Mouse (Mus musculus): Measurements from ENCODE around the gene Plgrkt.

Plgrkt gene

DNA sequence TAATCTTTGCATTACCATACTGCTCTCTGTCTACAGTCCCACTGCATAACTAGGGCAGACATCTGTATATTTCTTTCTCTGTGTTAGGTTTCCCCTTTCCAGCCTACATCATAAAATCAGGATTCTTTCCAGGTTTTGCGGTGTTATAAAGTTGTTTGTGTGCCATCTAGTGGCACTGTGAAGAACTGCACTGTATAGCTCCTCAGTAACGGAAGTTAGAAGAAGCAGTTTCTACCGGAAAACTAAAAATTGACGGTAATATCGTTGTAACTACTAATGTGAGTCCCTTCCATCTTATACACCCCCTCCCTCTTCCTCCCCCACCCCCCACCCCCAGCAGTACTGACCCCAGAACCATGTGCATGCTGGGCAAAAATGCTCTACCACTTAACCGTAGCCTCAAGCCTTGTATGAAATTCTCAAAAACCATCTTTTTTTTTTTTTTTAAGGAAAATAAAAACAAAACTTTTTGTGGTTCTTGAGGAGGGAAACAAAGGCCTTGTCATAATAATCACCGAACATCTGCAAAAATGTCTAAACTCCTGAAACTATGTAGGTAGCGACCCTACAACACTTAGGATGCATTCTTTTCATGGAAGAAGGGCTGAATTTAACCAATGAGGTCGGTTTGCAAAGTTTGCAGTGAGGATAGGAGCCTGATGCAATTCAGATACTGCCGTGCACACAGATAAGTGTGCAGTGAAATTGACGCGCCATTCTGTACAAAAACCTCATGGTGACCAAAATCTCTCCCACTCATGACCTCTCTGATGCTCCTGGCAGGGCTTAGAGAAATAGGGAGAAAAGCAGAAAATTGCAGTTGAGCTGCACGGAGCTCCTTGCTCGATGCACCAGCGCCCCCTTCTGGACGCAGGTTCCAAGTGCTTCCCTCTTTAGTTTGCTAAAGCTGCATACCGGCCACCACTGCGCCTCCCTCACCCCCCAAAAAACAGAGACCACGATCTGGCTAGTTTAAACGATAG, 12.0 kb downstream of the Plgrkt start:
- peak; percentile 82 to 96 for DNase-seq (ENCODE audit: low spot score in 2 of 2)

DNA sequence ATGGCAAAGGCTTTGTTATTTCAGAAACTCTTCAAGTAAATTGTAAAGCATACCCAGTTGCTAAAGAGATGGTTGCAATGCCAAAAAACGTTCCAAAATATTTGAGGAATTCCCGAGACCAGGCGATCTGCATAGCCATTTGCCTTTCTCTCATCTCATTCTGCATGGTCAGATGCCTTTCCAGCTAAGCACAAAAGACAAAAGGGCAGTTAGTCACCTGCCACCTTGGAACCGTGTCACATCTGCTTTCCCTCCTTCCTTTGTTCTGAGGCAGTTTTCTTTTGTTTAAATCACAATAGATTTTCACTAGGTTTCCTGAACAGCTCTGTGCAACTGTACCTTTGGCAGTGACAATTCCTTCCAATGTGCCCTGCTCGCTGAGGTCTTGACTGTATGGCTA, 16.2 kb downstream of the Plgrkt start:
- DNase-seq (ENCODE audit: low spot score in 2 of 2) = no peak

DNA sequence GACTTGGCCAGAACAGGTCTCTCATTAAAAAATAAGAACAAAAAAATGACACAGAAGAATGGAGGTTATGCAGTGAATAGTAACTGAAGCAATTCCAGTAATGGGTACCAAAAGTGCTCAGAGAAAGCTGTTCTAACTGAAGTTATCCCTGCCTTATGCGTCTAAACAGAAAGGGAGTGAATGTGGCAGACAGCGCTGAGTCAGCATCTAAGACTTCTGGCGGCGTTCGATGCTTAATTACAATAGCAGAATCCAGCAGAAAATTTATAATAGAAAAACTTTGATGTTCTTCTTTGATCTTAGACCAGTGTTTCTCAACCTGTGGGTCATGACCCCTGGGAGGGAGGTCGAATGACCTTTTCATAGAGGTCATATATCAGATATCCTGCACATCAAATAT, 21.6 kb downstream of the Plgrkt start:
- no peak for DNase-seq (ENCODE audit: low spot score in 2 of 2)

DNA sequence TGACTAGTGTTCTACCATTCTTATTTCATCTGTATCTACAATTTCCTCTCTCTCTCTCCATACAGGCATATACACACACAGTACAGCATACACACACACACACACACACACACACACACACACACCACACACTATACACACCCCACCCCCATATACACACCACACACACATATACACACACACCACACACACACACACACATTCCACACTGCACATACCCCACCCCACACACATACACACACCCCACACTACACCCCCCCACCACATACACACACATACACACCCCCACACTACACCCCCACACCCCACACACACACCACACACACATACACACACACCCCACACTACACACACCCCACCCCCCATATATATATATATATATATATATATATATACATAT, 22.3 kb downstream of the Plgrkt start:
- DNase-seq (ENCODE audit: low spot score in 2 of 2) = no peak

DNA sequence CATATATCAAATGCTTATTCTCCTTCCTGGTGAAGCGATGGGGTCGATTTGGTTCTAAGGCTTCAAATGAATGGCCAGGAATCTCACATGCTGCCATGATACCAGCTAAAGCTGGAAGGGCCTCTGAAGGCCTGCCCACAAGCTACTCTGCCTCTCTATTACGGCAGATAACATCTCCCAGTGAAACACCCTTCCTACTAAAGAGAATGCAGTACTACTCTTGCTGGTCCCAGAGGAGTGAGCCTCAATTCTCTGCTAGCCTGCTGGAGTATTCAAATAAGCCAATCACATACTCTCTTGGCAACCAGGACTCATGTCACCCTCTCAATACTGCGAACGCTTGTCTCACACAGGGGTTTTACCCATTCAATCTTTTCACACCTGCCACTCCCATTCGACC, 24.9 kb downstream of the Plgrkt start:
- DNase-seq (ENCODE audit: low spot score in 2 of 2) = no peak

DNA sequence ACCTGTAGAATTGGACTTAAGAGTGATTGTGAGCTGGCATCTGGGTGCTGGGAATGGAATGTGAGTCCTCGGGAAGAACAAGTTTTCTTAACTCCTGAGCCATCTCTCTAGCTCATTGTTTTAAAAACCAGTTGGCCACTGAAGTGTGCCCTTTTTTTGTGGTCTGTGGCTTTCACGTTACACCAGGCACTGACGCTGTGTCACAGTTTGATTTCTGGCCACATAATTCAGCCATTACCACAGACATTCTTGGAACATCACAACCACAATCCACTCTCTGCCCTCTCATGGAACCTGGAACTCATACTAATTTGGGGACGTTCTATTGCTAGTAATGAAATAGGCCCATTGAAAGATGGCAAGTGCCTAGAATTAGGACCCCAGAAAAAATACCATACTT, 26.2 kb downstream of the Plgrkt start:
- no peak for DNase-seq (ENCODE audit: low spot score in 2 of 2)

DNA sequence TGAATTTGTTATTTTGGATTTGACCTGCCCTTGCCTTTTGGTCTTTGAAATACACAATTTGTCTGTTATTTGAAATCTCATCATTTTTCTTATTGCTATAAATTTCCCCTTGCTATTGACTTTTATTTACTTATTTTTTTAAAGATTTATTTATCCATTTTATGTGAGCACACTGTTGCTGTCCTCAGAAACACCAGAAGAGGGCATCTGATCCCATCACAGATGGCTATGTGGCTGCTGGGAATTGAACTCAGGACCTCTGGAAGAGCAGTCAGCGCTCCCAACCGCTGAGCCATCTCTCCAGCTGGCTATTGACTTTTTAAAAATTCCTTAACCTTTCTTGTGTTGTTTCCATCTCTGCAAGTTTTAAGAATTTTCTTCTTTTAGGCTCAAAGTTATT, 30.6 kb downstream of the Plgrkt start:
- DNase-seq (ENCODE audit: low spot score in 2 of 2) = no peak

DNA sequence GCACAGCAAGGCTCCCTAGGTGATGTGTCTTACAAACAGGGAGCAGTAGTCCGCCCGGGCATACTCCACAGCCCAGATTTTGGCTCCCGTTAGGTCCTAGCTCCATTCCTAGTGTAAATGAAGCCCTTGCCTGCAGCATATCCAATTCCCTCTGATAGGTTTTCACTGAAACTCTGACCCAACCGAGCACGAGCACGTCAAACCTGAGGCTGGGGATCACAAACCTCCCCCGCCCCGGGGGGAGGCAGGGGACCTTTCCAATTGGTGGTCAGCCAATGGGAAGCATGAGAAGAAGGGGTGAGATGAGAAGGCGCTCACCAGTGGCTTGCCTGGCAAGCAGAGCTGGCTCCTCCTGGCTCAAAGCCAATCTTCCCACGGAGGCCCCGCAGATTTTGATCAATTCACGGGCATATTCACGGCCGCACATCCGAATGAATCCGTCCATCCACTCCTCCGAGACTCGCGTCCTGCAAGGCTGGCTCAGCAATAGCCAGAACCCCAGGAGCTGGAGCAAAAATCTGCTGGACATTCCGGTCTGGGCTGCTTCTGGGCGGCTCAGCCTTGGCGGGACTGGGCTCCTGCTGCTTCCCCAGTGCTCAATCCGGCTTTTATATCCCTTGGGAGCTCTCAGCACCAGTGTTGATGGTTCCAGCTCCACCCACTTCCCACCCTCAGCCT, 33.0 kb downstream of the Plgrkt start, which contains the start of gene Rln1:
TSS of gene Rln1 (minus strand) at position 603 of the 678 bp plus-strand sequence.
- no peak for DNase-seq (ENCODE audit: low spot score in 2 of 2)

DNA sequence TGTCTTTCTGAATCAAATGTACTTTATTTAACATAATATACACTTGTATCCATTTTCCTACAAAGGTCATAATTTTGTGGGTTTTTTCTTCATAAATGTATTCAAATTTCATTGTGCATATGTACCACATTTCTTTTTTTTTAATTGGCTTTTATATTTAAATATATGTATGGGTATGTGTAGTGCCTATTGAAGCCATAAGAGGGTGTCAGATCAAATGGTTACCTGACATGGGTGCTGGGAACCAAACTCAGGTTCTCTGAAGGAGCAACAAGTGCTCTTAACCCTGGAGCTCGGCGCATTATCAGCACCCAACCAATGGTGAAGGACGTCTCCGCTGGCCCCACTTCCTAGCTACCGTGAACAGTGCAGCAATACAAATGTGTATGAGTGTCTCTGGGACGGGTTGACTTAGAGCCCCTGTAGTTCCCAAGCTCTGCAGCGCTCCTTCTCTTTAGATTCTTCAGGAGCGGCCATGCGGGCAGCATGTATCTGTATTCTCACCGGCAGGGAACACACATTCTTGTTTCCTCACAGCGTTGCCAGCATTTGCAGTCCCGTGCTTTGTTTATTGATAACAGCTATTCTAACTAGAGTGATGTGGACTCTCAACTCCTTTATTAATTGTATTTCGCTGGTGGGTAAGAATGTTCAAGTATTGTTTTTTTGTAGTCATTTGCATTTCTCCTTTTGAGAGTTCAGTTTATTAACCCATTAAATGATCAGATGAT, 40.2 kb downstream of the Plgrkt start:
- no peak for DNase-seq (ENCODE audit: low spot score in 2 of 2)

DNA sequence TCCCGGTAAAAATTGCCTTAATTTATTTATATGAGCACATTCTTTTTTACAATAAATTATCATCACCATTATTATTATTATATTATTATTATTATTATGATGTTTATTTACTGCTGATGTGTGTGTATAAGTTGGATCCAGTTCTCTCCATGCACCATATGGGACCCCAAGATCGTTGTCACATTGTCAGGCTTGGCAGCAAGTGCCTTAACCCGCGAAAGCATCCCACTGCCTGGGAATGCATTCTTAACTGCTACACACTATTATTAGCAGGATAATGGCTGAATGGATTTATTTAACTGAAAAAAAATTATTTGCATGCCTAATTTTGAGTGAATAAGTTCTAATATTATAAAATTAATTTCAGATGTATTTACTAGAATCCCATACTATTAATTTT, 40.8 kb downstream of the Plgrkt start:
- DNase-seq (ENCODE audit: low spot score in 2 of 2) = no peak

DNA sequence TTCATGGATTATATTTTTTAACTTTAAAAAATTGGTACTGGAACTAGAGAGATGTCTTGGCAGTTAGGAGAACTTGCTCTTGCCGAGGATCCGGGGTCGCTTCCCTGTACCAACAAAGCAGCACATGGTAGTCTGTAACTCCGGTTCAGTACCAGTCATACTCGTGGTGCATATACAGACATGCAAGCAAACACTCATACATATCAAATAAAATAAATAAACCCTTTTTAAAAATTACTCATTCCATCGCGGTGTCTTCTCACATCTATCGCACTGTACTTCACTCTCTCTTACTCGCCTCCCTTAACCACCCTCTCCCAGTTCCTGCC, 41.4 kb downstream of the Plgrkt start:
- DNase-seq (ENCODE audit: low spot score in 2 of 2) = no peak

DNA sequence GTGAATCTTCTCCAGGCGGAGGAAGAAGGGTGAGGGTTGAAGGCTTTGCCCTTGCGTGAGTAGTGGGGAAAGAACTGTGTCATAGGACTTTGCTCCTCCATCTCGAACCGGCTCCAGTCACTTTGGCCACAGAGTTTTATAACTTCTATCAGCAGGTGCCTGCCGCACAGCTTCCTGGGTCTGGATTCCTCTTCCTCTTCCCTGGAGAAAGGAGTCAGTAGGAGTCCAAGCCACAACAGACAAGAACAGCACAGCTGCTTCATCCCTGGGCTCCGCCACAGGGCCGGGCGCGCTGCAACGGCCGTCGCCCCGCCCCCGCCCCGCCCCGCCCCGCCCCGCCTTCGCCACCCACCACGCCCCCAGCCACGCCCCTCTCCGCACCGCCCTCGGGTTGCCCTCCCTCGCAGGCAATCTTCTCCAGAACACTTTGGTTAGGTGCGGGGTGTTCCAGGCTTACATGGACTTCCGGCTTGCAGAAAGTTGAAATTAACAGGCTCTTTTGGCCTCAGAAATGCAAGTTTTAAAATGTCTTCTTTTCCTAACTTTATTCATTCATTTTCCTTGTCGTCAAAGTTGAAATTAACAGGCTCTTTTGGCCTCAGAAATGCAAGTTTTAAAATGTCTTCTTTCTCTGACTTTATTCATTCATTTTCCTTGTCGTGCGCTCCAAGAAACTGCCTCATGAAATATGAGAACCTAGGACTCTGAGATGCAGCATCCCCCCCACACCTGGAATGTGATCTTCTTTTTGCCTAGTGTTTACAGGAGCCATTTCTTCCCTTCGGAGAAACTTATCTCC, 41.9 kb downstream of the Plgrkt start, which contains the start of gene Insl6:
TSS of gene Insl6 (minus strand) at position 304 of the 799 bp plus-strand sequence.
- DNase-seq (ENCODE audit: low spot score in 2 of 2) = peak; percentile 46 to 82

DNA sequence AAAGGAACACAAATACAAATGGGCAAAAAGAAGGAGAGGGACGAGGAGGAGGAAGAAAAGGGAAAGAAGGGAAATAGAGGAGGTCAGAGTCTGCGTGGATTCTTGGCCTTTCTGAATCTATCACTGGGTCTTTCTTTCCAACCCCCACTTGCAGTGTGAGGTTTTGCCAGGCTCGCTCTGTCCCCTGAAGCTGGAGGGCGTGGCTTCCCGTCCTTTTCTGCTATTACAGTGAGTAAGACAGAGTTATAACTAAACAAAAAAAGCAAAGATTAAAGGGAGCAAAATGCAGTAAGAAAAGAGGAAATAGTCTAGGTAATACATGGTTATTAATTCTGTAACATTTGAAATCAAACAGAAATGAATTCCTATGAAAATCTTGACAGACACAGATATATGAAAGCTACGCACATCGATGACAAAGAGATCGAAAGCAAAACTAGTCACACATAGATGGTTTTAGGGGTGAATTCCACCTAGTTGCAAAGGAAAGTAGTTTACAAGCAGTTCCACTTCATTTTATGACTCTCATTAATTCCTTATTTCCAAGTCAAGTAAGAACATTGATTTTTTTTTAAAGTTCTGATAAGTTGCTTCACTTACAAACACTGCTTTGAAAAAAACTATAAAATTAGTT, 43.7 kb downstream of the Plgrkt start:
- DNase-seq (ENCODE audit: low spot score in 2 of 2) = no peak

DNA sequence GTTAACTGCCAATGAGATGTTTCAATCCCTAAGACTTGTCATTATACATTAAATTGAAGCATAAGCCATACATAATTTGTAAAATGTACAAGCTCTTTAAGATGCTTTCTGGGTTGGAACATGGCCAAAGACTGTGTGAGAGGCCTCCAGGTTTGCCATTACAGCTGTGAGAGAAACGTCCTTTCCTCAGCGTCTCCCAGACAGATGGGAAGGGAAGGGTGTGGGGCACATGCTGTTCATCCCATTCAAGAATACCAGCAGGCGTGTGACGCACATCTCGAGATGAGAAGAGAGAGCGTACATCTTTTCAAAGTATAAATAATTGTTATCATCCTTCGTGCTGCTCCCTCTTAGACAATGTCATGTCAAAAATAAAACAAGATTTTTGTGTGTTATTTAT, 54.5 kb downstream of the Plgrkt start:
- DNase-seq (ENCODE audit: low spot score in 2 of 2) = no peak

DNA sequence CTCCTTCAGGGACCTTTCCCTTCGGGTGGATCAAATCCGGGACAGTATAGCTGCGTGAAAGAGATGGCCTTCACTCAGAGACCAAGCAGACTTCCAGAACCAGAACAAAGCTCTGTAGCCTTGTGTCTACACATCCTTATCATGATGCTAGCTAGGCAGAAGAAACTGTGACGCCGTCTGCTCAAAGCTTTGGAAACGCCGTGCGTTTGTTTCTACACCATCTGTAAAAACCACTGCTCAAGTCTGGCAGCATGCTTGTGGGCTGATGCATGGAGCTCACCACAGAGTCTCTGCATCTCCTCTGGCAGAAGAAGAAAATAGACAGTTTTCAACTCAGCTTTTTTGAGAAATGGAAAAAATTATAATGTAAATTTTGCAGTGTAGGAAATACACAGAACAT, 55.4 kb downstream of the Plgrkt start:
- no peak for DNase-seq (ENCODE audit: low spot score in 2 of 2)

DNA sequence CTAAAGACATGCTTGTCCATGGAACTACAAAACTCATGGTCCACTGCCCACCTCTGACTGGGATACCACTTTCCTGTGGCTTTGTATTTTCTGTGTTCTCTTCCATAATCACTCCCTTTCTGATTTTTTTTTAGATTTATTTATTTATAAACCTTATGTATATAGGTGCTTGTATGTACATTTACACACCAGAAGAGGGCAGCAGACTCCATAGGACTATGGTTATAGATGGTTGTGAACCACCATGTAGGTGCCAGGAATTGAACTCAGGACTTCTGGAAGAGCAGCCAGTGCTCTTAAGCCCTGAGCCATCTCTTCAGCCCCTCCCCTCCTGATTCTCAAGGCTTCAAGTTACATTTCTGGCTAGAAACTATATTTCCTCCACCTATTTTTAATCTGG, 58.4 kb downstream of the Plgrkt start:
- DNase-seq (ENCODE audit: low spot score in 2 of 2) = no peak

DNA sequence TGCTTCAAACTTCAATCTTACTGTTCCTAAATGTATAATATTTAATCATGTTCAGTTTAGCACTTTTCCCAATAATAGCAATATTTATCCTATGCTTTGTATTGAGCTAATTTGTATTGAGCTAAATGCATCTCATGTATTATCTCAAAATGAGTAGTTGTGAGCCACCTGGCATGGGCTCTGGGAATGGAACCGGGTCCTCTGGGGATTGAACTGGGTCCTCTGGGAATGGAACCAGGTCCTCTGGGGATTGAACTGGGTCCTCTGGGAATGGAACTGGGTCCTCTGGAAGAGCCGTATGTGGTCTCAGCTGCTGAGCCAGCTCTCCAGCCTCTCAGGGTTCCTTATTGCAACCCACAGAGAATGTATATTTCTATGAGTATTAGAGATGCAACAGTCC, 65.1 kb downstream of the Plgrkt start:
- DNase-seq (ENCODE audit: low spot score in 2 of 2) = no peak

DNA sequence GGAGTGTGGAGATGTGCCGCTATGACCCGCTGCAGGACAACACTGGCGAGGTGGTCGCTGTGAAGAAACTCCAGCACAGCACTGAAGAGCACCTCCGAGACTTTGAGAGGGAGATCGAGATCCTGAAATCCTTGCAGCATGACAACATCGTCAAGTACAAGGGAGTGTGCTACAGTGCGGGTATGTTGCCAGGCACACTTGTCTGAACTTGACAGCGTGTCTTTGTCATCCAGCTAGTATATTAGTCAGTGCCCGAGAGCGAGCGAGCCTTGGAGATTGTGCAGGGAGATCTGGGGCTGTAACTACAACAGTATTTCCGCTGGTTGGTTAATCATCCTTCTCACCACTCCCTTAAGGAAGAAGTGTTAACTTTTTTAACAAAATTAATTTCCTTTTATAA, 66.3 kb downstream of the Plgrkt start:
- no peak for DNase-seq (ENCODE audit: low spot score in 2 of 2)

All from thymus, postnatal 10 days (tissue).